Mouse (Mus musculus): ENCODE measurements around the gene Dhrs1.

- TF ChIP-seq CTCF (IDR thresholded peaks at IDR 0.05; ENCODE audit: borderline replicate concordance, insufficient read depth, low read length) (no peak), POLR2A (IDR thresholded peaks at IDR 0.05; ENCODE audit: low read depth, low read length) (no peak)
Measured at GRCm38 (mm10) chr14:55720666-55721065, 24.8 kb downstream of the Dhrs1 start.
